Mouse (Mus musculus): ENCODE measurements at regions not wholly inside any gene's neighbourhood (a gene's known extent, or its start where the extent isn't known, plus 50 kb on each side); places are given as distances from the start of the nearest gene placed in this dataset.

DNA sequence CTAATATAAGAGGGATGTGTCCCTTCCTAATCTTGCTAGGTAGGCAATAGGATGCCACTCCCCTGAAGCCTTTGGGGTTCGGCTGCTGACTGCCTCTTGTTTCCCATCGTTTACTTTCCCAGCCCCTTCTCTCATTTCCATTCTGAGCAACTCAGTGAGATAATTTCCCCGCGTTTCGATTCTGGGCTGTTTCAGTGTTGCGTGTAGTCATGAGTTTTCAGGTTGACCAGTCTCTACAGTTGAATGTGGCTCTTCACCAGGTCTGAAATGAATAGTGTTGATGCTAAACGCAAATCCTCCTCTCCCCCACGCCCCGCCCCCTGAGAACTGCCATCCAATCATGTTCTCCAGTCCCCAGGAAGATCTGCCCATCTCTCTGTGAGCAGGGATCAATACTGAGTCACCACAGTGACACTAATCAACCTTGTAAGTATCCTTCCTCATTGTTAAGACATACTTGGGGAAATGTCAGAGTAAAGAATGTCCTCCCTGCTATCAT is 890.6 kb downstream of the Gsdmc2 start:
- 76% methylated on average over 9 of the region's 9 CpGs for WGBS
- Histone ChIP-seq H3K27ac (ENCODE audit: low read depth, low read length) (no peak overlapping the region), H3K9me3 (ENCODE audit: control insufficient read depth, low read length) (no peaks in the 10 kb centered on the region), H3K36me3 (ENCODE audit: control insufficient read depth, insufficient read depth, low read length) (no peaks in the 10 kb centered on the region), H3K4me3 (ENCODE audit: low read depth, low read length) (no peak overlapping the region), H3K9ac (replicated peaks; ENCODE audit: low read depth, low read length) (no peak overlapping the region), H3K27me3 (ENCODE audit: control insufficient read depth, insufficient read depth, low read length) (no peaks in the 10 kb centered on the region), H3K4me1 (ENCODE audit: control insufficient read depth, insufficient read depth, low read length) (no peaks in the 10 kb centered on the region), H3K4me2 (ENCODE audit: low read depth, low read length) (no peak overlapping the region)
- ATAC-seq (ENCODE audit: low read depth) = no peak

DNA sequence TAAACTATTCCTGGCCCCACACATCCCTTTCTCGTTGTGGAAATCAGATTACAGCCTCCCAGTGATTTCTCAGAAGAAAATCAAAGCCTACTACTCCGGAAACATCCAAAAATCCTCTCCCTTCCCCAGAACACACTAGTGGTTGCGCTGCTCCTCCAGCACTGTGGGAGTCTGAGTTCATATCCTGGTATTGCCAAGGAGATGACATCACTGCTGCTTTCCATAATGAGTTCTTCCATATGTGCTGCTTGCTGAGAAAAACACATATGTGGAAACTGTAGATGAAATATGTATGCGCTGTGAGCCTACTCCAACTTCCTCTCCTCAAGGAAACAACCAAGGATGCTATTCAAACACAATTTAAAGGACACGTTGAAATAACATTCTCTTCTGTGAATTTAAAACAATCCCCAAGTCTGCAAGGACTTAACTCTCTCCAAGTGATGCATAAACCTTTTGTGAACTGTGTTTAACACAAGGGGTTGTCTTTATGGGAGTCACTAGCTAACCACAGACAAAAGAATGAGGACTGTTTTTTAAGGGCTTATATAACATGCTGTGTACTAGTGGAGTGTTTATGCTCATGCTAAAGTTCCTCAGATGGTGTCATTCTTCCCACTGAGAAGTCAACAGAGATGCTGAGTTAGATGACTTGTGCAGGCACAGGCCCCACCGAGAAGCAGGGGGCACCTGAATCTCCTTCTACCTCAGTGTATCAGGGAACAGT is 891.6 kb downstream of the Gsdmc2 start:
- H3K4me2 ChIP-seq (ENCODE audit: low read depth, low read length) = no peak overlapping the region
- no peak overlapping the region for H3K9ac ChIP-seq (replicated peaks; ENCODE audit: low read depth, low read length)
- no peak for ATAC-seq (ENCODE audit: low read depth)
- H3K27ac ChIP-seq (ENCODE audit: low read depth, low read length) = no peak overlapping the region
- no peaks in the 10 kb centered on the region for H3K27me3 ChIP-seq (ENCODE audit: control insufficient read depth, insufficient read depth, low read length)
- H3K36me3 ChIP-seq (ENCODE audit: control insufficient read depth, insufficient read depth, low read length) = no peaks in the 10 kb centered on the region
- H3K9me3 ChIP-seq (ENCODE audit: control insufficient read depth, low read length) = no peaks in the 10 kb centered on the region
- 79% methylated on average over 6 of the region's 6 CpGs for WGBS
- no peak overlapping the region for H3K4me3 ChIP-seq (ENCODE audit: low read depth, low read length)
- no peaks in the 10 kb centered on the region for H3K4me1 ChIP-seq (ENCODE audit: control insufficient read depth, insufficient read depth, low read length)

DNA sequence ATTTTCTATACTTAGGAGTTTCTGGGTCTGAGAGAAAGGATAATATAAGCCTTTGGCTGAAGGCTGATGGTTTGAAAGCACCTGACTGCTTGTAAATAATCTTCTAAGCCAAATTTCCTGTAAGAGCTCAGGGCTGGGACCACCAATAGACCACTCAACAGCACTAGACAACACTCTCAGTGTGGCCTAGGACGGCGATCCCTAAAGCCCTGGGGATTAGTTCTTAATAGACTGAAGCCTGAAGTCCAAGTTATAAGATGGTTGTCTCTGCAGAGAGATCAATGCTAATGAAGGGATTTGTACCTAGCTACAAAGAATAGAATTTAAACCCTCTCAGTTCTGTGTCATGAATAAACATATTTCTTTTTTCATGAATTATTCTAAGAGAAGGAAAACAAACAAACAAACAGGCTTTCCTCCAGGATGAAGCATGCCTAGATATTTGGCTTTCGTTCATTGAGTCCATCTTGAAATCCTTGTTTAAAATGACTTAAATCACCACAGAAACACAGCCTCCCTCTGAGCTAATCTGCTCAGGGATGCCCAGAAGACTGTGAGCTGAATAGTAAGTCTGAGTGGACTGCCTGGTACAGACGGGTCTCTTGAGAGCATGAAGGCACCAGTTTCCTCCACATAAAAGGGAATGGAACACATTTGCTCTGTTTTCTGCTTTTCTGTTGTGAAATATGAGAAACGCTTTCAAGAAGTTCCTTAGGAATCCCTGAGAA is 892.3 kb downstream of the Gsdmc2 start:
- H3K4me1 ChIP-seq (ENCODE audit: control insufficient read depth, insufficient read depth, low read length) = no peaks in the 10 kb centered on the region
- no peaks in the 10 kb centered on the region for H3K36me3 ChIP-seq (ENCODE audit: control insufficient read depth, insufficient read depth, low read length)
- H3K9me3 ChIP-seq (ENCODE audit: control insufficient read depth, low read length) = no peaks in the 10 kb centered on the region
- no peak overlapping the region for H3K4me3 ChIP-seq (ENCODE audit: low read depth, low read length)
- H3K4me2 ChIP-seq (ENCODE audit: low read depth, low read length) = no peak overlapping the region
- ATAC-seq (ENCODE audit: low read depth) = no peak
- WGBS = 77% methylated on average over 5 of the region's 5 CpGs
- no peaks in the 10 kb centered on the region for H3K27me3 ChIP-seq (ENCODE audit: control insufficient read depth, insufficient read depth, low read length)
- no peak overlapping the region for H3K27ac ChIP-seq (ENCODE audit: low read depth, low read length)
- H3K9ac ChIP-seq (replicated peaks; ENCODE audit: low read depth, low read length) = no peak overlapping the region

DNA sequence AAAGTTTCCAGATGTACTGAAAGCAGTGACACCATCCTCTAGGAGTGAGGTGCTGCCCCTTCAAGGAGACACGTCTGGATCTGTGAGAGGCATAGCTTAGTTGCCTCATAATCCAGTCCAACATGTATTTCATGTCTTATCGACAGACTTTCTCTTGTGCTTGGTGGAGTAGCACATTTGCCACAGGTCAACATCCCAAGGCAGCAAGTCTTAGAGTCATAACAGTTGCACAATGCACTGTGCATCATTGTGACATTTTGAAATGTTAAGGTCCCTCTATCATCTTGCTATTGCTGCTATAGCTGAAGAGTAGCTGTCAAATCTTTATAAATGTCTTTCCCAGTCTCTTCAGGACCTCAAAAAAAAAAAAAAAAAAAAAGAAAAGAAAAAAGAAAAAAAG is 905.6 kb downstream of the Gsdmc2 start:
- Histone ChIP-seq H3K4me3 (ENCODE audit: low read depth, low read length) (no peak overlapping the region), H3K27ac (ENCODE audit: low read depth, low read length) (no peak overlapping the region), H3K4me1 (ENCODE audit: control insufficient read depth, insufficient read depth, low read length) (no peaks in the 10 kb centered on the region), H3K9ac (replicated peaks; ENCODE audit: low read depth, low read length) (no peak overlapping the region), H3K9me3 (ENCODE audit: control insufficient read depth, low read length) (no peaks in the 10 kb centered on the region), H3K27me3 (ENCODE audit: control insufficient read depth, insufficient read depth, low read length) (no peaks in the 10 kb centered on the region), H3K4me2 (ENCODE audit: low read depth, low read length) (no peak overlapping the region), H3K36me3 (ENCODE audit: control insufficient read depth, insufficient read depth, low read length) (no peaks in the 10 kb centered on the region)
- ATAC-seq (ENCODE audit: low read depth) = no peak
- WGBS = 80% methylated on average over 2 of the region's 2 CpGs

DNA sequence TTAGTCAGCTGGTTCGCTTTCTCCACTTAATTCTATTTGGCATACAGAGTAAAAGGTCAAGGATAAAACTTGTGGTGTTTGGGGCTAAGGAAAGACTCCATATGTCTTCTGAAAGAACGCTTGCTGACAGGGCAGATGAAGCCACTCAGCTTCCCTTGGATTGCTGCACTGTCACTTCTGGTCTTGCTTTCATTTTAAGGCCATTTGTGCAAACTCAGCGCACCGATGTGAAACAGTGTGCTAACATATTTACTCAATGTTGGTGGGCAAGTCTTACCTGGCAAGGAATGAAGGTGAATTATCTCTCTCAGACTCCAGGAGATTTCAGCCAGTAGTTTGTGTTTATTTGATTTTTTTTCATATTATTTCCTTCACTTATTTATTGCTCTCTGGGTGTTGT is 907.2 kb downstream of the Gsdmc2 start:
- Histone ChIP-seq H3K27me3 (ENCODE audit: control insufficient read depth, insufficient read depth, low read length) (no peaks in the 10 kb centered on the region), H3K4me3 (ENCODE audit: low read depth, low read length) (no peak overlapping the region), H3K4me2 (ENCODE audit: low read depth, low read length) (no peak overlapping the region), H3K36me3 (ENCODE audit: control insufficient read depth, insufficient read depth, low read length) (no peaks in the 10 kb centered on the region), H3K4me1 (ENCODE audit: control insufficient read depth, insufficient read depth, low read length) (no peaks in the 10 kb centered on the region), H3K9me3 (ENCODE audit: control insufficient read depth, low read length) (no peaks in the 10 kb centered on the region), H3K27ac (ENCODE audit: low read depth, low read length) (no peak overlapping the region), H3K9ac (replicated peaks; ENCODE audit: low read depth, low read length) (no peak overlapping the region)
- WGBS = 91% methylated on average over 4 of the region's 4 CpGs
- no peak for ATAC-seq (ENCODE audit: low read depth)

DNA sequence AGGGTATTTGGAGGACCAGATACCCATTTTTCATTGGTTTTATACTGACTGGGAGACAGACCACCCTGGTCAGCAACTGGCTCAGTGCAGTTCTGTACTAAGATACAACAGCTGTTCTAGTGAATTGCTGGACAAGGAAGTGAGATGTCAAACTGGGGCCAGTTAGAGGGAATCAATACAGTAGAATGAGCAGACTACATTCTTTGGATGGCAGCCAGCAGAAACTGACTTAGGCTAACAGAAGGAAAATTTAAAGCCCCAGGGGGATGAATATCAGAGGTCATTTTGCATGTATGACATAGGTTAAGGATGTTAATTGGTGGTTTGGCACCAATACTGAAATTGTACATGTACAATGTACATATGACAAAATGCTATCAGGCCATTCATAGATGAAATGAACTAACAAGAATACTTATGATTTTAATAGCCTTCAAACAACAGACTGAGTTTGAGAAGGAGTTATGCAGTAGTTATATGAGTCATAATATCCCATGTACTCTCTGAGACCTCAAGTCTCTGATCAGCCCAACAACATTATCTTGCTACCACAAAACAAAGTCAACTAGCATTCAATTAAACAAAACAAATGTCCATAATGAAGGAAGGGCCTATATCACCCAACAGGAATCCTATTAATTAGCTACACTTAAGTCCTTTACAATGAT is 910.3 kb downstream of the Gsdmc2 start:
- Histone ChIP-seq H3K9ac (replicated peaks; ENCODE audit: low read depth, low read length) (no peak overlapping the region), H3K4me1 (ENCODE audit: control insufficient read depth, insufficient read depth, low read length) (no peaks in the 10 kb centered on the region), H3K4me3 (ENCODE audit: low read depth, low read length) (no peak overlapping the region), H3K27me3 (ENCODE audit: control insufficient read depth, insufficient read depth, low read length) (no peaks in the 10 kb centered on the region), H3K36me3 (ENCODE audit: control insufficient read depth, insufficient read depth, low read length) (no peaks in the 10 kb centered on the region), H3K4me2 (ENCODE audit: low read depth, low read length) (no peak overlapping the region), H3K27ac (ENCODE audit: low read depth, low read length) (no peak overlapping the region), H3K9me3 (ENCODE audit: control insufficient read depth, low read length) (no peaks in the 10 kb centered on the region)
- ATAC-seq (ENCODE audit: low read depth) = no peak

DNA sequence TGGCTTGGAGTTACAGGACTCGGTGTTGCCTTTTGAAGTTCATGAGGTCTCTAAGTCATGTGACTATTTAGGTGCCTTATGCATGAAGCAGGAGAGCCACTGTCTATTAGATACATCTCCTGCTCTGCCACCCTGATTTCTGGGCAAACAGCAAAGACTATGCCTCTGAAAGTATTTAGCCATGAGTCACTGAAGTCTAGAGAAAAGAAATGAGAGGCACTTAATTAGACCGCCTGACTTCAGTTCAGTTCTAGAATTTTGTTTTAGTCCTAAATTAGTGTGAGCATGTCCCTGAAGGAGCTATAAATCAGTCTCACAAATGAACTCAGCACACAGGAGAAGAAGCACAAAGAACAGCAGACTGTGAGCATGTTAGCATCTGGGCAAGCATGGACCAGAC is 924.5 kb downstream of the Gsdmc2 start:
- H3K9me3 ChIP-seq (ENCODE audit: control insufficient read depth, low read length) = no peaks in the 10 kb centered on the region
- no peaks in the 10 kb centered on the region for H3K27me3 ChIP-seq (ENCODE audit: control insufficient read depth, insufficient read depth, low read length)
- H3K9ac ChIP-seq (replicated peaks; ENCODE audit: low read depth, low read length) = no peak overlapping the region
- no peak overlapping the region for H3K27ac ChIP-seq (ENCODE audit: low read depth, low read length)
- no peak overlapping the region for H3K4me2 ChIP-seq (ENCODE audit: low read depth, low read length)
- WGBS = 76% methylated on average over 2 of the region's 2 CpGs
- no peaks in the 10 kb centered on the region for H3K36me3 ChIP-seq (ENCODE audit: control insufficient read depth, insufficient read depth, low read length)
- H3K4me3 ChIP-seq (ENCODE audit: low read depth, low read length) = no peak overlapping the region
- no peak for ATAC-seq (ENCODE audit: low read depth)
- no peaks in the 10 kb centered on the region for H3K4me1 ChIP-seq (ENCODE audit: control insufficient read depth, insufficient read depth, low read length)

DNA sequence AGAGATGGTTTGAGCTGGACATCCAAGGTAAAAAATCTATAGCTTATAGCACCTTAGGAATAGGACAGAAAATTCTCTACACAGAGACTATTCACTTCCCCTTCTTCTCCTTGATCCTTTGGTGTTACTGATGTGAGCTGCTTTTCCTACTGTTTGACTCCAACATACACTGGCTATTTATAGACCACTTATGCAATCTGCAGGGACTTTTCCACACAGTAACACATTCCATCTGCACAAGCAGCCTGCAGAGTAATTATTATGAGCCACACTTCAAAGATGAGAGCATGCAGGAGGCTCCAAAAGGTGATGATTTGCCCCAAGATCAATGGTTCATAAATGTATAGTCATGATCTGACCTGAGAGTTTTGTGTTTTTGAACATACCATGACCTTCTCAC is 925.7 kb downstream of the Gsdmc2 start:
- no peaks in the 10 kb centered on the region for H3K27me3 ChIP-seq (ENCODE audit: control insufficient read depth, insufficient read depth, low read length)
- no peak for ATAC-seq (ENCODE audit: low read depth)
- H3K36me3 ChIP-seq (ENCODE audit: control insufficient read depth, insufficient read depth, low read length) = no peaks in the 10 kb centered on the region
- H3K27ac ChIP-seq (ENCODE audit: low read depth, low read length) = no peak overlapping the region
- H3K9me3 ChIP-seq (ENCODE audit: control insufficient read depth, low read length) = no peaks in the 10 kb centered on the region
- H3K4me3 ChIP-seq (ENCODE audit: low read depth, low read length) = no peak overlapping the region
- no peak overlapping the region for H3K9ac ChIP-seq (replicated peaks; ENCODE audit: low read depth, low read length)
- H3K4me2 ChIP-seq (ENCODE audit: low read depth, low read length) = no peak overlapping the region
- H3K4me1 ChIP-seq (ENCODE audit: control insufficient read depth, insufficient read depth, low read length) = no peaks in the 10 kb centered on the region

DNA sequence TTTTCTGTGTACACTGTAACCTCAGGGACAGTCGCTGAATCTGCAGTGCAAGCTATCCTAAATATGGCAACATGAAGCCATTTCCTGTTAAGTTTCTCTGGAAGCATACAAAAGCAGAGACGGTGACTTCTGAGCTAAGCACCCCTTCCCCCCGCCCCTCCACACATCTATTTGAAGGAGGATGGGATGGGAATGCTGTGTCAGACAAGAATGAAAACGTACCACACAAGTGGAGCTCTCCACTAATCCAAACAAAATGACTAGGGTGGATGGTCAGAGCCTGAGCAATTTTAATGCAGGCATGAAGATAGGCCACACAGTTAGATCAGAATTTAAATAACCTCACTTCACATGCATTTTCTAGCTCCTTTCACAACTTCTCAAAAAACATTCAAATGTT is 936.6 kb downstream of the Gsdmc2 start:
- Histone ChIP-seq H3K4me1 (ENCODE audit: control insufficient read depth, insufficient read depth, low read length) (peaks cover under 1% of the 10 kb centered on the region), H3K9me3 (ENCODE audit: control insufficient read depth, low read length) (no peaks in the 10 kb centered on the region), H3K36me3 (ENCODE audit: control insufficient read depth, insufficient read depth, low read length) (no peaks in the 10 kb centered on the region), H3K4me2 (ENCODE audit: low read depth, low read length) (no peak overlapping the region), H3K27me3 (ENCODE audit: control insufficient read depth, insufficient read depth, low read length) (no peaks in the 10 kb centered on the region), H3K4me3 (ENCODE audit: low read depth, low read length) (no peak overlapping the region), H3K9ac (replicated peaks; ENCODE audit: low read depth, low read length) (no peak overlapping the region), H3K27ac (ENCODE audit: low read depth, low read length) (no peak overlapping the region)
- ATAC-seq (ENCODE audit: low read depth) = no peak
- WGBS = 71% methylated on average over 4 of the region's 4 CpGs

Data from neural tube, embryonic 14.5 days (tissue).